Mouse (Mus musculus) midbrain, embryonic 16.5 days (tissue): Measurements from ENCODE around the gene Gm8890. TPM values are rescaled to one million over a fixed set of nuclear protein-coding genes. Genes with fewer than 3 reads are reported as not detected.
"Not testable (repeated sequence)": the region's sequence is repeated elsewhere in the genome, so short reads cannot be mapped to it uniquely, and the experiment has no call there.

Source experiments
- ATAC-seq: fragments of 200-750 bp; cut with Nextera tagmentation; 2 replicates; pipeline ENCODE4 v1.8.0; 2017; ENCODE audit warnings: moderate TSS enrichment
- H3K27ac ChIP-seq: fragments of 300-500 bp; sonication (generic); 2 replicates; pipeline ENCODE4 v1.5.1; 2014; ENCODE audit warnings: mild to moderate bottlenecking, low read length, mixed read lengths
- H3K27me3 ChIP-seq: fragments of 300-500 bp; sonication (generic); 2 replicates; pipeline ENCODE4 v1.6.1; 2014; ENCODE audit warnings: low read depth, low read length, mixed read lengths; ENCODE audit not compliant: control insufficient read depth, insufficient read depth
- H3K36me3 ChIP-seq: fragments of 300-500 bp; sonication (generic); 2 replicates; pipeline ENCODE4 v1.6.1; 2014; ENCODE audit warnings: mild to moderate bottlenecking, low read length, moderate library complexity, mixed read lengths; ENCODE audit not compliant: control insufficient read depth, insufficient read depth
- H3K4me1 ChIP-seq: fragments of 300-500 bp; sonication (generic); 2 replicates; pipeline ENCODE4 v1.6.1; 2014; ENCODE audit warnings: mild to moderate bottlenecking, low read length, mixed read lengths; ENCODE audit not compliant: control insufficient read depth, insufficient read depth
- H3K4me2 ChIP-seq: fragments of 300-500 bp; sonication (generic); 2 replicates; pipeline ENCODE4 v1.6.1; 2014; ENCODE audit warnings: mild to moderate bottlenecking, low read length, mixed read lengths
- H3K4me3 ChIP-seq: fragments of 300-500 bp; sonication (generic); 2 replicates; pipeline ENCODE4 v1.5.1; 2014; ENCODE audit warnings: low read depth, mild to moderate bottlenecking, low read length, moderate library complexity, mixed read lengths
- H3K9ac ChIP-seq: fragments of 300-500 bp; sonication (generic); 2 replicates; pipeline ENCODE4 v1.6.1; 2014; ENCODE audit warnings: low read depth, low read length, mixed read lengths
- H3K9me3 ChIP-seq: fragments of 300-500 bp; sonication (generic); replicated peaks from 2 replicates; pipeline ENCODE4 v1.6.1; 2014; ENCODE audit warnings: mild to moderate bottlenecking, low read length, mixed read lengths; ENCODE audit not compliant: control insufficient read depth, poor library complexity, severe bottlenecking
- WGBS: fragments of 180-500 bp; shearing (Covaris S2); extraction: QIAGEN DNeasy Blood & Tissue Kit; methylation state at CpG from one replicate; pipeline ENCODE4 v1.1.7; 2014; 5-methylcytosine and 5-hydroxymethylcytosine counted together
- polyA plus RNA-seq: library from polyadenylated mRNA; unstranded; fragments of >200 nt; fragmentation: Nextera tagmentation; extraction: Ambion mirVana; gene quantifications from 2 replicates; pipeline ENCODE4 v1.2.1, GENCODE M21; 2015

Gm8890 gene
- polyA plus RNA-seq, result not detected in 2 replicates

DNA sequence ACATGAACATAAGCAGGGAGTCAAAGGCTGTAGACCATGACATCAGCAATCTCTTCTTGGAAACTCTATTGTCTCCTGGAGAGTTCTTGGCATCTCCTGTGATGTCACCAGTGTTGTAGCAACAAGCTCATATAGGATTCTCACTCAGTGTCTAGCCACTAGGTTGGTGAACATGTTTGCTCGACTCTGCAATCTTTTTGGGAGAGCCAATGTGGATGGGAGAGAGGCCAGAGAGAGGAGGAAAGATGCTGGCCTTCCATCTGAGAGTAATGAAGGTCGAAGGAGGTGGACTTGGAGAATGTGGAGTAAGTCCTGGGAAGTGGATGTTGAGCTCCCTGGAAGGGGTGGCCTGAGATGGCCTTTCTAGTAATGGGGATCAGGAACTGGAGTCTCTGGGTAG, at the start of gene Gm8890:
TSS of gene Gm8890 (plus strand) at position 301 of the 400 bp plus-strand sequence.
- not testable (repeated sequence) for ATAC-seq, H3K9me3 ChIP-seq, H3K9ac ChIP-seq, H3K27ac ChIP-seq, H3K36me3 ChIP-seq, H3K4me3 ChIP-seq, H3K4me1 ChIP-seq, H3K27me3 ChIP-seq, H3K4me2 ChIP-seq
- 33% methylated on average over 1 of the region's 2 CpGs for WGBS

DNA sequence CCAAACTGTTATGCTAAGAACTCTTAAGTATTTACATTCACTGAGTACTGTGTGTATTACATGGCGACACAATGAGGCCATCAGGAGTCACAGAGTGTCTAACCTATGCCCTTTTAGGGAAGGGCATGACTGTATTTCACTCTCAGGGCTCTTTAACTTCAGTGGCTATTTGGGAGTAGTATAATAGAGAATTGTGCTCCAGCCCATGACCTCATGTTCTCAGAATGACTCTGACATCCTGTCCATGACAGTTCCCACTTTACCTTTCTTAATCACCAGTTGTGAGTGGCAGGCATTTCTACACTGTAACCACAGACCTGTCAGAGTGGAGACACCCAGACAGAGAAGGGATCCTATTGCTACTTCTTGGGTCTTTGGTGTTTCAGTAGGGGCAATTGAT, 388 bp downstream of the Gm8890 start:
- ATAC-seq, H3K4me1 ChIP-seq, H3K27me3 ChIP-seq, H3K9me3 ChIP-seq, H3K4me2 ChIP-seq, H3K9ac ChIP-seq, H3K27ac ChIP-seq, H3K36me3 ChIP-seq, H3K4me3 ChIP-seq: not testable (repeated sequence)
- WGBS, result 83% methylated on average over 1 of the region's 1 CpGs

Other genes with a start within 250 kb of the Gm8890 start
- gene Gm8879, start 128.4 kb upstream of the Gm8890 start, polyA plus RNA-seq, result not detected in 2 replicates
- gene Gm5861, start 73.0 kb upstream of the Gm8890 start, polyA plus RNA-seq, result not detected in 2 replicates
- not detected in 2 replicates for gene Speer1, start 85.5 kb downstream of the Gm8890 start, polyA plus RNA-seq
- gene Gm8897, start 160.4 kb downstream of the Gm8890 start, polyA plus RNA-seq, result not detected in 2 replicates
- gene Gm8906, start 246.7 kb downstream of the Gm8890 start, polyA plus RNA-seq, result not detected in 2 replicates